Mouse (Mus musculus) cortical plate, adult 2 months (tissue): Measurements from ENCODE around the gene Pigk. TPM values are rescaled to one million over a fixed set of nuclear protein-coding genes. Genes with fewer than 3 reads are reported as not detected.

Experiments used
- H3K27ac ChIP-seq: fragments of 200-500 bp; 2 replicates; pipeline ENCODE4 v1.5.1; 2012; ENCODE audit warnings: low read length, control low read depth, inconsistent platforms; ENCODE audit not compliant: insufficient read depth
- H3K4me1 ChIP-seq: fragments of 200-500 bp; 2 replicates; pipeline ENCODE4 v1.6.1; 2011; ENCODE audit warnings: low read length; ENCODE audit not compliant: control insufficient read depth, insufficient read depth
- H3K4me3 ChIP-seq: fragments of 200-500 bp; 2 replicates; pipeline ENCODE4 v1.5.1; 2011; ENCODE audit warnings: mild to moderate bottlenecking, low read length, control low read depth; ENCODE audit not compliant: insufficient read depth
- CTCF ChIP-seq: fragments of 200-500 bp; IDR thresholded peaks from 2 replicates; pipeline ENCODE4 v1.5.1; 2011; ENCODE audit warnings: mild to moderate bottlenecking, control low read depth, low read length; ENCODE audit not compliant: insufficient read depth; ENCODE audit errors: extremely low read depth
- POLR2A ChIP-seq: fragments of 200-500 bp; IDR thresholded peaks from 2 replicates; pipeline ENCODE4 v1.6.1; 2011; ENCODE audit warnings: mild to moderate bottlenecking, low read length, control low read depth; ENCODE audit not compliant: insufficient read depth; ENCODE audit errors: extremely low read depth
- polyA plus RNA-seq: library from polyadenylated mRNA; depleted of rRNA; stranded (reverse); fragments of >200 nt; gene quantifications from 2 replicates; pipeline ENCODE4 v1.2.3, GENCODE M21; 2012

Gene Pigk
- polyA plus RNA-seq, 1 experiment: 25.2 TPM

- Histone ChIP-seq H3K4me1 (peaks cover 5% of the 10 kb centered on the region), H3K4me3 (no peak overlapping the region), H3K27ac (no peak overlapping the region)
- TF ChIP-seq POLR2A: no peak
- TF ChIP-seq CTCF: no peak
Measured at GRCm38 (mm10) chr3:152792601-152793000, 78.7 kb downstream of the Pigk start.

GRCm38 (mm10) chr3:152793006-152793405 is 79.1 kb downstream of the Pigk start:
- Histone ChIP-seq H3K4me3 (no peak overlapping the region), H3K27ac (no peak overlapping the region), H3K4me1 (peaks cover 5% of the 10 kb centered on the region)
- TF ChIP-seq CTCF: no peak
- TF ChIP-seq POLR2A: no peak

- Histone ChIP-seq H3K4me1 (peaks cover 5% of the 10 kb centered on the region), H3K27ac (no peak overlapping the region), H3K4me3 (no peak overlapping the region)
- TF ChIP-seq CTCF (no peak), POLR2A (no peak)
Measured at GRCm38 (mm10) chr3:152796216-152796615, 82.3 kb downstream of the Pigk start.

- TF ChIP-seq POLR2A (no peak), CTCF (no peak)
Measured at GRCm38 (mm10) chr3:152797354-152797753, 83.5 kb downstream of the Pigk start.

GRCm38 (mm10) chr3:152799738-152800431 is 86.0 kb downstream of the Pigk start:
- Histone ChIP-seq H3K4me1 (no peaks in the 10 kb centered on the region), H3K4me3 (no peak overlapping the region), H3K27ac (no peak overlapping the region)
- TF ChIP-seq CTCF (peak; percentile 37; the same call in 1 of the 2 replicates), POLR2A (no peak)

More at GRCm38 (mm10) chr3:152797354-152797753, 83.5 kb downstream of the Pigk start:
- Histone ChIP-seq H3K4me1 (peaks cover 3% of the 10 kb centered on the region), H3K4me3 (no peak overlapping the region), H3K27ac (no peak overlapping the region)

GRCm38 (mm10) chr3:152813905-152814304 is 100.0 kb downstream of the Pigk start:
- H3K27ac ChIP-seq: no peak overlapping the region
- TF ChIP-seq CTCF (no peak), POLR2A (no peak)
- no peaks in the 10 kb centered on the region for H3K4me1 ChIP-seq
- no peak overlapping the region for H3K4me3 ChIP-seq

GRCm38 (mm10) chr3:152815110-152815509 is 101.2 kb downstream of the Pigk start:
- Histone ChIP-seq H3K4me1 (no peaks in the 10 kb centered on the region), H3K4me3 (no peak overlapping the region), H3K27ac (no peak overlapping the region)
- TF ChIP-seq POLR2A: no peak
- no peak for TF ChIP-seq CTCF

- Histone ChIP-seq H3K4me1 (no peaks in the 10 kb centered on the region), H3K4me3 (no peak overlapping the region), H3K27ac (no peak overlapping the region)
- no peak for TF ChIP-seq POLR2A
- no peak for TF ChIP-seq CTCF
Measured at GRCm38 (mm10) chr3:152820406-152820805, 106.5 kb downstream of the Pigk start.

- TF ChIP-seq CTCF (no peak), POLR2A (no peak)
- H3K27ac ChIP-seq: no peak overlapping the region
- H3K4me3 ChIP-seq: no peak overlapping the region
Measured at GRCm38 (mm10) chr3:152821202-152821601, 107.3 kb downstream of the Pigk start.

GRCm38 (mm10) chr3:152831377-152831776 is 117.5 kb downstream of the Pigk start:
- no peaks in the 10 kb centered on the region for H3K4me1 ChIP-seq
- H3K4me3 ChIP-seq: no peak overlapping the region
- no peak overlapping the region for H3K27ac ChIP-seq
- TF ChIP-seq POLR2A (no peak), CTCF (no peak)

More at GRCm38 (mm10) chr3:152821202-152821601, 107.3 kb downstream of the Pigk start:
- no peaks in the 10 kb centered on the region for H3K4me1 ChIP-seq
